Mouse (Mus musculus) embryonic facial prominence, embryonic 11.5 days (tissue): ENCODE measurements around the gene Ltbp4. TPM values are rescaled to one million over a fixed set of nuclear protein-coding genes. Genes with fewer than 3 reads are reported as not detected.

Source experiments
- ATAC-seq: fragments of 200-750 bp; cut with Nextera tagmentation; replicated peaks from 2 replicates; pipeline ENCODE4 v1.8.0; 2017; ENCODE audit warnings: low read depth; ENCODE audit not compliant: insufficient number of reproducible peaks, low FRiP score, low TSS enrichment
- DNase-seq: peaks from one replicate; pipeline ENCODE4 v3.0.0-alpha.2; 2015; ENCODE audit warnings: low spot score
- H3K27ac ChIP-seq: fragments of 300-500 bp; sonication (generic); replicated peaks from 2 replicates; pipeline ENCODE4 v1.5.1; 2014; ENCODE audit warnings: mild to moderate bottlenecking, low read depth, low read length, control low read depth
- H3K27me3 ChIP-seq: fragments of 300-500 bp; sonication (generic); 2 replicates; pipeline ENCODE4 v1.6.1; 2014; ENCODE audit warnings: mild to moderate bottlenecking, low read length, moderate library complexity, mixed read lengths; ENCODE audit not compliant: control insufficient read depth, insufficient read depth
- H3K36me3 ChIP-seq: fragments of 300-500 bp; sonication (generic); replicated peaks from 2 replicates; pipeline ENCODE4 v1.6.1; 2014; ENCODE audit warnings: low read depth, mild to moderate bottlenecking, low read length, moderate library complexity, mixed read lengths; ENCODE audit not compliant: control insufficient read depth, insufficient read depth
- H3K4me1 ChIP-seq: fragments of 300-500 bp; sonication (generic); 2 replicates; pipeline ENCODE4 v1.6.1; 2014; ENCODE audit warnings: low read length, mixed read lengths; ENCODE audit not compliant: control insufficient read depth, insufficient read depth
- H3K4me2 ChIP-seq: fragments of 300-500 bp; sonication (generic); 2 replicates; pipeline ENCODE4 v1.6.1; 2014; ENCODE audit warnings: low read depth, mild to moderate bottlenecking, control low read depth, low read length, moderate library complexity
- H3K4me3 ChIP-seq: fragments of 300-500 bp; sonication (generic); 2 replicates; pipeline ENCODE4 v1.5.1; 2014; ENCODE audit warnings: low read depth, low read length, control low read depth
- H3K9ac ChIP-seq: fragments of 300-500 bp; sonication (generic); replicated peaks from 2 replicates; pipeline ENCODE4 v1.6.1; 2014; ENCODE audit warnings: mild to moderate bottlenecking, control low read depth, low read length
- H3K9me3 ChIP-seq: fragments of 300-500 bp; sonication (generic); replicated peaks from 2 replicates; pipeline ENCODE4 v1.6.1; 2016; ENCODE audit warnings: mild to moderate bottlenecking, low read length, inconsistent platforms, mixed read lengths; ENCODE audit not compliant: control insufficient read depth
- WGBS: fragments of 180-500 bp; shearing (Covaris S2); extraction: QIAGEN DNeasy Blood & Tissue Kit; methylation state at CpG from one replicate; pipeline ENCODE4 v1.1.7; 2014; 5-methylcytosine and 5-hydroxymethylcytosine counted together
- polyA plus RNA-seq: library from polyadenylated mRNA; unstranded; fragments of >200 nt; fragmentation: Nextera tagmentation; extraction: Ambion mirVana; gene quantifications from 2 replicates; pipeline ENCODE4 v1.2.1, GENCODE M21; 2014

The Ltbp4 gene
- polyA plus RNA-seq, 1 experiment from 2014 or later = 6.3 TPM

GRCm38 (mm10) chr7:27375274-27375673, 37.8 kb upstream of the Ltbp4 start:
- Histone ChIP-seq H3K27me3 (peaks cover 53% of the 10 kb centered on the region), H3K4me1 (no peaks in the 10 kb centered on the region; the same call in 1 of the 2 replicates), H3K36me3 (no peaks in the 10 kb centered on the region), H3K27ac (no peak overlapping the region), H3K9ac (peak overlapping the region; percentile 4; the same call in 1 of the 2 replicates), H3K9me3 (no peaks in the 10 kb centered on the region; the same call in 1 of the 2 replicates), H3K4me2 (no peak overlapping the region), H3K4me3 (no peak overlapping the region)
- 2% methylated on average over 22 of the region's 22 CpGs for WGBS
- DNase-seq (no peak), ATAC-seq (no peak)

DNA sequence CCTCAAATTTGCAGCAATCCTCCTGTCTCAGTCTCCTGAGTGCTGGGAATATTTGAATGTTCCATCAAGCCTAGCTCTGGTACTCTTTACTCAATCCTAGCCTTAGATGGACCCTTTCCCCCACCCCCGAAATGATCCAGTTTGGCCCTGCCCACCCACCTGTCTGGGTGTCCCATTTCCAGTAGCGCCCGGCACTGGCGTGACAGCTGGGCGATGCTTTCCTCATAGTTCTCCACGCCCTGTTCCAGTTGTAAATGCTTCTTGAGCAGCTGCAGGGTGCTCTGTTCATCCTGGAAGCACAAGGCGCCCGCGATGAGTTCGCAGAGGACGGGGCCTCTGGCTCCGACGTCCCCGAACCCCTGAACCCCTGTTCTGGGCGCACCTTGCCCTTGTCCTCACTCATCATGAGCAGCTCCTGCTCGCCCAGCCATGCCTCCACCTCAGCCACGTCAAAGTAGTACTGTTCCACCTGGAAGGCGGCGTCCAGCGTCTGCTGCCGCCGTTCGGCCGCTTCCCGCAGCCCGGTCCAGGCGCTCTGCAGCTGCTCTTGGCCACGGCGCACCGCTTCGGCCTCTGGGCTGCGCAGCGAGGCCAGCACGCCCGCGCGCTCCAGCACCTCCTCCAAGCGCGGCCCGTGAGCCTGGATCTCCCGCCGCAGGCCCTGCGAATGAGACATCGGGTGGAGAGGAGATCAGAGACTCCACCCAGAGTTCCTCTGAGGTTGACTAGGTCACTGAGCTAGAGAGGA, 34.4 kb upstream of the Ltbp4 start:
- Histone ChIP-seq H3K27me3 (peaks cover 78% of the 10 kb centered on the region), H3K4me1 (no peaks in the 10 kb centered on the region; the same call in 1 of the 2 replicates), H3K4me3 (0 out of 2 replicates have a peak overlapping the region, but pooled peaks have one; percentile 5), H3K9me3 (peaks cover 3% of the 10 kb centered on the region), H3K27ac (no peak overlapping the region), H3K4me2 (peak overlapping the region; percentile 21; the same call in 1 of the 2 replicates), H3K9ac (peak overlapping the region; percentile 22), H3K36me3 (no peaks in the 10 kb centered on the region)
- DNase-seq = peak; percentile 30
- WGBS = 7% methylated on average over 44 of the region's 44 CpGs
- no peak for ATAC-seq

GRCm38 (mm10) chr7:27369111-27369510, 31.6 kb upstream of the Ltbp4 start:
- Histone ChIP-seq H3K4me1 (no peaks in the 10 kb centered on the region; the same call in 1 of the 2 replicates), H3K9me3 (peaks cover 3% of the 10 kb centered on the region), H3K27ac (no peak overlapping the region), H3K4me3 (no peak overlapping the region), H3K4me2 (no peak overlapping the region), H3K36me3 (no peaks in the 10 kb centered on the region), H3K9ac (no peak overlapping the region), H3K27me3 (peaks cover 87% of the 10 kb centered on the region)
- WGBS = 83% methylated on average over 19 of the region's 19 CpGs
- ATAC-seq (no peak), DNase-seq (no peak)

DNA sequence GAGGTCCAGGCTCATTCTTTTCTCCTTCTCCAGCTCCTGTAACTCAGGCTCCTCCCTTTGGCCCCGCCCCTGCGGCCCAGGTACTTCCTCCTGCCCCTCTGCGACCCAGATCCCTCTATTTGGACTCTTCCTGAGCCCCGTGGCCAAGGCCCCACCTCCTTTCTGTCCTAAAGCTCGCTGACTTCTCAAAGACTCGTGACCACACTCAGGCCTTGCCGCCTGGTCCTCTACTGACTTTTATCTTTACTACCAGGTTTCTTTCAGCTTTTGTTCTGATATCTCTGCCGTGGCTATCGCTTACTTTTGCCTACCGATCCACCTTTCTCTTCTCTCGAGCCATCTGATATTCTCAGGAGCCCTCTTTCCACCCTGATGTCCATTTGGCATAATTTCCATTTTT, 30.5 kb upstream of the Ltbp4 start:
- H3K4me3 ChIP-seq = no peak overlapping the region
- no peak overlapping the region; the same call in 1 of the 2 replicates for H3K4me2 ChIP-seq

DNA sequence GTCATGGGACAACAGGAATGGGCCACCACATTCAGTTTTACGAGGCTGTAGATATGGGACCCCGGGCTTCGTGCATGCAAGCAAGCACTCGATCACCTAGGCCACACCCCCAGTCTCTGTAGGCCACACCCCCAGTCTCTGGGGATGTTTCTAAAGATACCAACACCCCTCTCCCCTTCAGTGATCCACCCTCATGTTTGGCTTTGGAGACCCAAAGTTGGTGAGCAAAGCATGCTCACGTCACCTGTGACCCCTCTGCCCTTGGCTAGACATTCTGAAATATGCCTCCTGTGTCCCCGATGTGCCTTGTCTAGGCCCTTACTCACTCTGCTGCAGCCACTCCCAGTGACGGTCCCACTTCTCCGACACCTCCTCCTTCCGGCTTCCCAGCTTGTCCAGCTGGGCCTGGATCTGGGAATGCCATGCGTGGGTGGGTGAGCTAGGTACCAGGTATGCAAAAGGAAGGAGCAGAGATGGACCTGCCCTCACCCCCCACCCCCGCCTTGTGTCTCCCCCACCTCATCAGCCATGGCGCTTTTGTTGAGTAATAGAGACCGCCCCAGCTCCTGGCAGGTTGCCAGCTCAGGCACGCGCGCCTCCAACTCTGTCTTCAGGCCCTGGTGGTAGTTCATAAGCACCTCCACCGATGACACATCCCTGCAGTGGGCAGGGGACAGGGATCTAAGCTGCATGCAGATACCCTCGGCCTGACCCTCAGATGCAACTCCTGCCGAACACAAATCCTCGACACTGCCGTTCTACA, 28.8 kb upstream of the Ltbp4 start:
- H3K9ac ChIP-seq = no peak overlapping the region
- no peaks in the 10 kb centered on the region; the same call in 1 of the 2 replicates for H3K4me1 ChIP-seq
- no peaks in the 10 kb centered on the region for H3K36me3 ChIP-seq
- ATAC-seq (no peak), DNase-seq (no peak)
- no peak overlapping the region for H3K4me2 ChIP-seq
- H3K27ac ChIP-seq = no peak overlapping the region
- WGBS = 40% methylated on average over 21 of the region's 21 CpGs
- no peak overlapping the region for H3K4me3 ChIP-seq
- H3K9me3 ChIP-seq = peaks cover 3% of the 10 kb centered on the region
- peaks cover 77% of the 10 kb centered on the region for H3K27me3 ChIP-seq

More for the DNA sequence above, 30.5 kb upstream of the Ltbp4 start:
- H3K9ac ChIP-seq = no peak overlapping the region
- no peaks in the 10 kb centered on the region for H3K36me3 ChIP-seq
- ATAC-seq = no peak
- peaks cover 88% of the 10 kb centered on the region for H3K27me3 ChIP-seq
- 12% methylated on average over 11 of the region's 11 CpGs for WGBS
- H3K4me1 ChIP-seq = no peaks in the 10 kb centered on the region; the same call in 1 of the 2 replicates
- peaks cover 3% of the 10 kb centered on the region for H3K9me3 ChIP-seq
- no peak overlapping the region for H3K27ac ChIP-seq
- DNase-seq = peak; percentile 20

DNA sequence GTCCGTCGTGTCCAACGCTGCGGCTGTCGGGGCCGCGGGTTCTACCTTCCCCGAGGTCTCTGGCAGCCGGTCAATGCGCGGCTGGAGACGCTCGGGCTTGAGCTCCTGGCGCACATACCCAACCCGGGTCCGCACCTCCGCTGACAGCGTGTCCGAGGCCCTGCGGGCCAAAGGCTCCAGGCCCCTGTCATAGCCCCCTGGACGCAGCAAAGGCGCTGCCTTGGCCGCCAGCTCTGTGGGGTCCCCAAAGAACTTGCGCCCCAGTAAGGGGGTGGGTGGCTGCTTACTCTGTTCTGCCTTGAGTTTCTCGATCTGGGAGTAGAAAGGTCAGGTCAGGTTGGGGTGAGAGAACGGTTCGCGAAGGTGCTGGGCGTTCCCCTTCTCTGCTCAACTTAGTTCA, 26.9 kb upstream of the Ltbp4 start:
- no peak overlapping the region; the same call in 1 of the 2 replicates for H3K4me3 ChIP-seq
- H3K27ac ChIP-seq = no peak overlapping the region
- ATAC-seq (no peak), DNase-seq (no peak)
- H3K9me3 ChIP-seq = no peaks in the 10 kb centered on the region
- no peaks in the 10 kb centered on the region; the same call in 1 of the 2 replicates for H3K4me1 ChIP-seq
- no peak overlapping the region for H3K9ac ChIP-seq
- no peaks in the 10 kb centered on the region for H3K36me3 ChIP-seq
- peaks cover 63% of the 10 kb centered on the region for H3K27me3 ChIP-seq
- H3K4me2 ChIP-seq = no peak overlapping the region
- WGBS = 2% methylated on average over 29 of the region's 29 CpGs

DNA sequence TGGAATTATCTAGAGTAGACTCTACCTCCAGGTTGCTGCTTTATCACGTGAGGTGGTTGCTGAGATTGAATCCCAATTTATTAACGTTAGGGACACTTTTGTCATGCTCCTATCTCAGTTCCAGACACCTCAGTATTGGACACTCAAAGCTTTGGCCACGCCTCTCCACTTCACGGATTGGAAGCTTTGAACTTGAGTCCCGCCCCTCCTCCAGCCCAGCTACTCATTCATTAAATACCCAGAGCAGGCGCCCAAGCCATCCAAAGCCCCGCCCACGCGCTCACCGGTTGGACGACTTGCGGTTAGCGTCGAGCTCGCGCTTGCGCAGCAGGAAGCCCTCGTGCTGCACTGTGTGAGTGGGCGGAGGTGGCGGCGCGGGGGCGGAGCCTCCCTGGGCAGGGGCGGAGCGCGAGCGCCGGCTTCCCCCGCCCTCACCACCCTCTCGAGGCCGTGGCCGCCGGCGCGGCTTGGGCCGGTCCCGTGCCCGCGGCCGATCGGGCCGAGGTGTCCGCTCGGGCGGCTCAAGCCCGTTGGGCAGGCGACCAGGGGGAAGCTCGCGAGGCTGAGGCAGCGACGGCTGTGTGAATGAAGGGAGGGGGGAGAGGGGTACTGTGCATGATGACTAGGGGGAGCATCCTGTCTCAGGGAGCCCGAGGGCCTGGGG, 23.9 kb upstream of the Ltbp4 start:
- no peaks in the 10 kb centered on the region for H3K9me3 ChIP-seq
- H3K27me3 ChIP-seq = peaks cover 41% of the 10 kb centered on the region
- H3K4me2 ChIP-seq = peak overlapping the region; percentile 90
- whole genome bisulfite sequencing = 0% methylated on average over 52 of the region's 52 CpGs
- H3K4me3 ChIP-seq = peak overlapping the region; percentile 47
- peak; percentile 100 for DNase-seq
- peak; percentile 93 for ATAC-seq
- H3K36me3 ChIP-seq = no peaks in the 10 kb centered on the region
- H3K9ac ChIP-seq = peak overlapping the region; percentile 62
- H3K4me1 ChIP-seq = no peaks in the 10 kb centered on the region; the same call in 1 of the 2 replicates
- no peak overlapping the region for H3K27ac ChIP-seq
